Mouse (Mus musculus): ENCODE measurements around the gene Ccl25. TPM values are rescaled to one million over a fixed set of nuclear protein-coding genes. Genes with fewer than 3 reads are reported as not detected.

The Ccl25 gene
- total and polyA plus RNA-seq, 3 experiments, result 2.5 to 5.1 (median 2.9) TPM

DNA sequence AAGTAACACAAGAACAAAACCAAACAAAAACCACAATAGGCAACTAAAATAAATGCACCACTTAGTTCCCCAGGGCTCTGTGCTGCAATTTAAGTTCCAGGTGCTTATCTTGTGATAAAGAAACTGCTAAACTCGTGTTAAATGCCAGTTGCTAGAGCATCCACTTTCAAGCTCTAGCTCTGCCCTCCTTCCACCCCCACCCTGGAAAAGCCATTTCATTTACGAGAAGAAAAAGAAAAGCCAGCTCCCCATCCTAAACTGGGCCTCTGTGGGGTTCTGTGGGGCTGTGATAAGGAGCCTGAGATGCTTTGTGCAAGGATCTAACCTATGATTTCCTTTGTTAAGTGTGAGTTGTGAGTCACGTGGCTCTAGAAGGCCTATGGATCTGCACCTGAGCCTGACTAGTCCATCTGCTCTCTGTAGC, 20.9 kb upstream of the Ccl25 start:
- Histone ChIP-seq H3K27me3 (ENCODE audit: control insufficient read depth, insufficient read depth, low read length) (no peaks in the 10 kb centered on the region), H3K79me2 (replicated peaks; ENCODE audit: control insufficient read depth, insufficient read depth, low read length) (peaks cover 4% of the 10 kb centered on the region), H3K4me3 (no peak overlapping the region), H3K4me1 (ENCODE audit: control insufficient read depth, insufficient read depth, low read length) (no peaks in the 10 kb centered on the region; the same call in 1 of the 2 replicates), H3K9ac (ENCODE audit: low read depth, low read length) (no peak overlapping the region), H3K27ac (no peak overlapping the region), H3K36me3 (ENCODE audit: control insufficient read depth, insufficient read depth, low read length) (peaks cover 4% of the 10 kb centered on the region)
- intact Hi-C loops (cut with DNase I), result no loop called here
- DNase-seq, result no peak
- TF ChIP-seq POLR2A (IDR thresholded peaks at IDR 0.05; ENCODE audit: insufficient read depth, low read depth, low read length) (no peak), CTCF (IDR thresholded peaks at IDR 0.05) (no peak), EP300 (IDR thresholded peaks at IDR 0.05; ENCODE audit: insufficient read depth, low read depth, low read length) (no peak)
- WGBS, result 51% methylated on average over 3 of the region's 3 CpGs

DNA sequence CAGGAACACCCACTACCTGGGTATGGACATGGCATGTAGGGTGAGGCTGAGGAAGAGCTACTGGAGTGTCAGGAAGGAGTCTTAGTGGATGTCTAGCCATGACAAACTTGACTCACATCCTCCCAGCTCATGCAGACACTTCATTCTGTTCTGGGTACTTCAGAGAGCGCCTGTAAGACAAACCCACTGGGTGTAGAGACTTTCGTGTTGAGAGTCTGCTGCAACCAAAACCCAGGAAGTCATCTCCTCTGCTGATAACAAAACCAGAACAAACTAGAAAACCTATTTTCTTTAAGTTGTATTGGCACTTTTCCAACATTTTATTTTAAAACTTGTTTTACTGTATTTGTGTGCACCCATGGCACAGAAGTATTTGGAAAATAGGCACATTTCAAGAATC, 19.2 kb upstream of the Ccl25 start:
- no peaks in the 10 kb centered on the region; the same call in 1 of the 2 replicates for H3K4me1 ChIP-seq (ENCODE audit: control insufficient read depth, insufficient read depth, low read length)
- H3K4me3 ChIP-seq, result no peak overlapping the region
- peaks cover 4% of the 10 kb centered on the region for H3K79me2 ChIP-seq (replicated peaks; ENCODE audit: control insufficient read depth, insufficient read depth, low read length)
- H3K9ac ChIP-seq (ENCODE audit: low read depth, low read length), result no peak overlapping the region
- H3K36me3 ChIP-seq (ENCODE audit: control insufficient read depth, insufficient read depth, low read length), result peaks cover 4% of the 10 kb centered on the region
- no peak overlapping the region for H3K27ac ChIP-seq
- intact Hi-C loops (cut with DNase I), result no loop called here
- DNase-seq, result no peak
- TF ChIP-seq POLR2A (IDR thresholded peaks at IDR 0.05; ENCODE audit: insufficient read depth, low read depth, low read length) (no peak), EP300 (IDR thresholded peaks at IDR 0.05; ENCODE audit: insufficient read depth, low read depth, low read length) (no peak), CTCF (IDR thresholded peaks at IDR 0.05) (no peak)
- 68% methylated on average over 2 of the region's 2 CpGs for WGBS
- no peaks in the 10 kb centered on the region for H3K27me3 ChIP-seq (ENCODE audit: control insufficient read depth, insufficient read depth, low read length)

DNA sequence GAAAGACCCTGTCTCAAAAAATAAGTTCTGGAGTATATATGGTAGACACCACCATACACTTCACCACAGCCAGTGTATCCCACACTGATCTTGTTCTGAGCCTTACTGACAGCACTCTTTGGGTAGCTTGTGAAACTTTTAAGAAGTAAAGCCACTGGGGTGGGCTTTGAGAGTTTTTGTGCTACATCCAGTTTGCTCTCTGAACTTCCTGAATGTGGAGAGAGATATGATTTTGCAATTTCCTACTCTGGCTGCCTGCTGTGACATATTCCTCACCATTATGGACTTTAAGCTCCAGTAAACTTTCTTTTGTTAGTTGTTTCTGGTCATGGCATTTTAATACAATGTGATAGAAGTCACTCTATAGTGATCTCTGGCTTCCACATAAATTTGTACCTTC, 12.9 kb upstream of the Ccl25 start:
- H3K36me3 ChIP-seq (ENCODE audit: control insufficient read depth, insufficient read depth, low read length), result peaks cover 18% of the 10 kb centered on the region
- peaks cover 5% of the 10 kb centered on the region; the same call in 1 of the 2 replicates for H3K79me2 ChIP-seq (replicated peaks; ENCODE audit: control insufficient read depth, insufficient read depth, low read length)
- DNase-seq, result no peak
- no peak overlapping the region for H3K9ac ChIP-seq (ENCODE audit: low read depth, low read length)
- H3K27ac ChIP-seq, result no peak overlapping the region
- no peak for TF ChIP-seq POLR2A (IDR thresholded peaks at IDR 0.05; ENCODE audit: insufficient read depth, low read depth, low read length)
- no peak for TF ChIP-seq EP300 (IDR thresholded peaks at IDR 0.05; ENCODE audit: insufficient read depth, low read depth, low read length)
- no peak for TF ChIP-seq CTCF (IDR thresholded peaks at IDR 0.05)
- intact Hi-C loops (cut with DNase I), result no loop called here
- no peaks in the 10 kb centered on the region for H3K27me3 ChIP-seq (ENCODE audit: control insufficient read depth, insufficient read depth, low read length)
- peaks cover 6% of the 10 kb centered on the region for H3K4me1 ChIP-seq (ENCODE audit: control insufficient read depth, insufficient read depth, low read length)
- no peak overlapping the region for H3K4me3 ChIP-seq

DNA sequence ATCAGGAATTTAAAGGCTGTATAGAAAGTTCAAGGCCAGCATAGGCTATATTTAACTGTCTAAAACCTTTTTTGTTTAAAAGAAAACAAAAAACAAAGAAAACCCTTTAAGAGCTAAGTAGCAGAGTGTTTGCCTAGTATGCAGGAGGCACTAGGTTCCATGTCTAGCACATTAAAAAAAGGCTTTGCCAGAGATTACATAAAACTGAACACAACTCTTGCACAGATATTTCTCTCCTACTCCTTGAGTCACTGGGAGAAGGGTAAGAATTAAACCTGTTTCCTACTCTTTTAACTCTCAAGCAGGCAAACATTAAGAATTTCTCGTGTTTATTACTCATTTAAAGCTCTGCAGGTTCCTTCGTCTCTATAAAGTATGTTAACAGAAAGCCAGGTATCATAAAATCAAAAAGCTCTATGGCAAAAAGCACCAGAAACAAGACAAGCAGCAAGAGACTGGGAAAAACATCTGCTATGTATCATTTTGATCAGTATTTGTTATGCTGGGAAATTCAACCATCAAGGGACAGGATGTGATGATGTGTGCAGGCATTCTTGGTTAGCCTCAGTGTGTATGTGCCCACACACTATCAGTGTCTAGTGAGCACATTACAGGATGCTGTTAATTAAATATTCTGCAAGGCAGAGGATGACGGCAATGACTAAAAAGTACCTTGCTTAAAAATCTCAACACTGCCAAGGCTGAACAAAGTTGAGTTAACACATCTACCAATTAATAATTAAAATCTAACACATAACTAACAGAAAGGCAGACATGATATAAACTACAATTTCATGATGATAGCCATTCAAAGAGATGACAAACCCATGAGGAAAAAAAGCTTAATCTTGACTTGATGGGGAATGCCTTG, 11.5 kb upstream of the Ccl25 start:
- Histone ChIP-seq H3K4me1 (ENCODE audit: control insufficient read depth, insufficient read depth, low read length) (peaks cover 7% of the 10 kb centered on the region), H3K79me2 (replicated peaks; ENCODE audit: control insufficient read depth, insufficient read depth, low read length) (peaks cover 8% of the 10 kb centered on the region), H3K27me3 (ENCODE audit: control insufficient read depth, insufficient read depth, low read length) (no peaks in the 10 kb centered on the region), H3K36me3 (ENCODE audit: control insufficient read depth, insufficient read depth, low read length) (peaks cover 18% of the 10 kb centered on the region), H3K9ac (ENCODE audit: low read depth, low read length) (no peak overlapping the region), H3K27ac (no peak overlapping the region; the same call in 1 of the 2 replicates), H3K4me3 (no peak overlapping the region)
- no peak for DNase-seq
- WGBS, result 37% methylated on average over 3 of the region's 3 CpGs
- TF ChIP-seq POLR2A (IDR thresholded peaks at IDR 0.05; ENCODE audit: insufficient read depth, low read depth, low read length), result no peak
- intact Hi-C loops (cut with DNase I), result no loop called here

DNA sequence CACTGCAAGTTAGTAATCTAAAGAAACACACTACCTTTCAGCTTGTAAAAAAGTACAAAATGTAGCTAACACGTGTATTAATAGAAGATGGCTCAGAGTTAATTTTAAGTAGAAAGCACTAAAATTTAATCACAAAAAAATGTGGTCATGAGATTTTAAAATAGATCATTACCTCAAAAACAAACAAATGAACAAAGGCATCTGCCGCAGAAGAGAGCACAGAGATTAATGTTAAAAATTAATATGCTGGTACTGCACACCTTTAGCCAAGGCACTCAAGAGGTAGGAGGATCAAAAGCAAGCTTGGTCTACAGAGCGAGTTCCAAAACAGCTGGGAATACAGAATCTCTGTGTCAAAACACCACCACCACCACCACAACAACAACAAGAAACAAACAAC, 10.2 kb upstream of the Ccl25 start:
- intact Hi-C loops (cut with DNase I), result no loop called here

DNA sequence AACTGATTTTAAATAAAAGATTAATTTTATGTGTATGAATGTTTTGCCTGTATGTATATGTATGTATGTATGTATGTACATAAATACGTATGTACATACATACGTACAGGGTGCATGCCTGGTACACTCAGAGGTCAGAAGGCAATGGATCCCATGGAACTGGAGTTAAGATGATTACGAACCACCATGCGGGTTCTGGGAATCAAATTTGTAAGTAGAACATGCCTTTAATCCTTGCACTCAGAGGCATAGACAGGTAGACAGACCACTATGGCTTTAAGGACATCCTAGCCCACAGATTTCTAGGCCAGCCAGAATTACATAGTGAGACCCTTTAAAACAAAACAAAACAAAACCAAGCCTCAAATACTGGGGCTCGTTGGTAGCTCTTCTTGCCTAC, 6.9 kb upstream of the Ccl25 start:
- no peak for TF ChIP-seq POLR2A (IDR thresholded peaks at IDR 0.05; ENCODE audit: insufficient read depth, low read depth, low read length)
- Histone ChIP-seq H3K79me2 (replicated peaks; ENCODE audit: control insufficient read depth, insufficient read depth, low read length) (peaks cover 21% of the 10 kb centered on the region), H3K4me3 (no peak overlapping the region), H3K36me3 (ENCODE audit: control insufficient read depth, insufficient read depth, low read length) (peaks cover 50% of the 10 kb centered on the region), H3K27me3 (ENCODE audit: control insufficient read depth, insufficient read depth, low read length) (no peaks in the 10 kb centered on the region), H3K9ac (ENCODE audit: low read depth, low read length) (no peak overlapping the region), H3K4me1 (ENCODE audit: control insufficient read depth, insufficient read depth, low read length) (peaks cover 18% of the 10 kb centered on the region), H3K27ac (no peak overlapping the region)
- intact Hi-C loops (cut with DNase I), result no loop called here
- 84% methylated on average over 5 of the region's 5 CpGs for WGBS
- no peak for DNase-seq

More for the DNA sequence above, 10.2 kb upstream of the Ccl25 start:
- Histone ChIP-seq H3K27ac (no peak overlapping the region), H3K79me2 (replicated peaks; ENCODE audit: control insufficient read depth, insufficient read depth, low read length) (peaks cover 13% of the 10 kb centered on the region), H3K9ac (ENCODE audit: low read depth, low read length) (no peak overlapping the region), H3K4me1 (ENCODE audit: control insufficient read depth, insufficient read depth, low read length) (peaks cover 10% of the 10 kb centered on the region), H3K36me3 (ENCODE audit: control insufficient read depth, insufficient read depth, low read length) (peaks cover 27% of the 10 kb centered on the region), H3K4me3 (no peak overlapping the region), H3K27me3 (ENCODE audit: control insufficient read depth, insufficient read depth, low read length) (no peaks in the 10 kb centered on the region)
- no peak for DNase-seq
- 79% methylated on average over 3 of the region's 3 CpGs for WGBS
- no peak for TF ChIP-seq EP300 (IDR thresholded peaks at IDR 0.05; ENCODE audit: insufficient read depth, low read depth, low read length)
- TF ChIP-seq CTCF (IDR thresholded peaks at IDR 0.05), result no peak
- no peak for TF ChIP-seq POLR2A (IDR thresholded peaks at IDR 0.05; ENCODE audit: insufficient read depth, low read depth, low read length)
